Mouse (Mus musculus) common myeloid progenitor, adult 5-6 weeks (primary cell): ENCODE measurements around the gene Car7. TPM values are rescaled to one million over a fixed set of nuclear protein-coding genes. Genes with fewer than 3 reads are reported as not detected.

ENCODE experiments used
- total RNA-seq: library from RNA; stranded (forward); fragments of 200-1000, 187-1606 nt; gene quantifications from 2 replicates; pipeline ENCODE4 v1.2.3, GENCODE M21; 2017

Gene Car7
- total RNA-seq, 1 experiment from 2014 or later = 0.41 TPM

Other genes with a start within 250 kb of the Car7 start
- not detected in 2 replicates for gene Cmtm2a, start 241.5 kb upstream of the Car7 start, total RNA-seq
- gene Gm45711, start 224.6 kb upstream of the Car7 start, total RNA-seq = not detected in 2 replicates
- gene Cmtm1, start 224.5 kb upstream of the Car7 start, total RNA-seq = not detected in 2 replicates
- gene Gm11020, start 213.1 kb upstream of the Car7 start, total RNA-seq = not detected in 2 replicates
- gene Cmtm2b, start 212.5 kb upstream of the Car7 start, total RNA-seq = not detected in 2 replicates
- 10.9 and 15.3 TPM in 2 replicates for gene Cmtm3, start 195.3 kb upstream of the Car7 start, total RNA-seq
- 1.8 TPM in 2 replicates for gene Cmtm4, start 138.9 kb upstream of the Car7 start, total RNA-seq
- 48.1 and 57.4 TPM in 2 replicates for gene Dync1li2, start 91.6 kb upstream of the Car7 start, total RNA-seq
- gene Terb1, start 24.8 kb upstream of the Car7 start, total RNA-seq = not detected in 2 replicates
- 95.4 and 104 TPM in 2 replicates for gene Nae1, start 52 bp upstream of the Car7 start, total RNA-seq
- gene Pdp2, start 56.8 kb downstream of the Car7 start, total RNA-seq = 9.8 and 12.4 TPM in 2 replicates
- not detected in 2 replicates for gene Cdh16, start 89.7 kb downstream of the Car7 start, total RNA-seq
- gene Rrad, start 96.6 kb downstream of the Car7 start, total RNA-seq = 3.1 and 4.8 TPM in 2 replicates
- 25.8 and 28.0 TPM in 2 replicates for gene Ciao2b, start 107.3 kb downstream of the Car7 start, total RNA-seq
- not detected in 2 replicates for gene Ces2a, start 199.3 kb downstream of the Car7 start, total RNA-seq